Mouse (Mus musculus) neutrophil, adult 5-6 weeks (primary cell): ENCODE measurements around the gene Wsb1. TPM values are rescaled to one million over a fixed set of nuclear protein-coding genes. Genes with fewer than 3 reads are reported as not detected.

Experiments
- ATAC-seq: fragments of 151-379, 151-347 bp; 2 replicates; pipeline ENCODE4 v1.8.0; 2017; ENCODE audit warnings: mild to moderate bottlenecking, moderate TSS enrichment; ENCODE audit not compliant: insufficient number of reproducible peaks, poor library complexity, low FRiP score, severe bottlenecking; ENCODE audit errors: extremely low read depth
- total RNA-seq: library from RNA; stranded (forward); fragments of 200-1000 nt; gene quantifications from 2 replicates; pipeline ENCODE4 v1.2.3, GENCODE M21; 2017

Gene Wsb1
- total RNA-seq, 1 experiment from 2014 or later = 207 TPM

- ATAC-seq = no peak
Measured at GRCm38 (mm10) chr11:79190257-79190656, 64.2 kb downstream of the Wsb1 start.

Other genes with a start within 250 kb of the Wsb1 start
- gene Ksr1, start 108.3 kb downstream of the Wsb1 start, total RNA-seq = 31.3 and 31.8 TPM in 2 replicates
- not detected in 2 replicates for gene Gm9964, start 42.2 kb upstream of the Wsb1 start, total RNA-seq
- 20.9 and 22.3 TPM in 2 replicates for gene Nf1, start 85.0 kb upstream of the Wsb1 start, total RNA-seq
- gene Omg, start 249.4 kb upstream of the Wsb1 start, total RNA-seq = 0.74 and 1.3 TPM in 2 replicates